Mouse (Mus musculus) frontal cortex, postnatal 25 days (tissue): Measurements from ENCODE around the gene Snhg11.

Source experiments
- DNase-seq, 2 experiments: peaks; one replicate each; pipeline ENCODE4 v3.0.0; 2022; ENCODE audit warnings: low spot score in 2 of 2

Gene Snhg11

GRCm38 (mm10) chr2:158375443-158376122 is at the start of gene Snhg11:
TSS of gene Snhg11 (plus strand) at chr2:158375638.
- peak; percentile 86 to 90 for DNase-seq

- no peak for DNase-seq
Observed at GRCm38 (mm10) chr2:158334356-158334755, 41.1 kb upstream of the Snhg11 start.

GRCm38 (mm10) chr2:158337698-158338097 is 37.7 kb upstream of the Snhg11 start:
- no peak for DNase-seq

GRCm38 (mm10) chr2:158339948-158340564 is 35.4 kb upstream of the Snhg11 start:
- peak; percentile 44 to 62 for DNase-seq

- DNase-seq: no peak
Observed at GRCm38 (mm10) chr2:158341324-158341723, 34.1 kb upstream of the Snhg11 start.

GRCm38 (mm10) chr2:158343495-158343894 is 31.9 kb upstream of the Snhg11 start:
- DNase-seq: no peak

GRCm38 (mm10) chr2:158346467-158346866 is 29.0 kb upstream of the Snhg11 start:
- DNase-seq: no peak

GRCm38 (mm10) chr2:158347868-158348267 is 27.6 kb upstream of the Snhg11 start:
- peak; percentile 51 to 67 for DNase-seq

GRCm38 (mm10) chr2:158352801-158353520 is 22.5 kb upstream of the Snhg11 start:
- no peak for DNase-seq

- DNase-seq: no peak
Observed at GRCm38 (mm10) chr2:158354348-158355114, 20.9 kb upstream of the Snhg11 start.

- no peak for DNase-seq
Observed at GRCm38 (mm10) chr2:158355238-158355637, 20.2 kb upstream of the Snhg11 start.

GRCm38 (mm10) chr2:158356121-158356520 is 19.3 kb upstream of the Snhg11 start:
- DNase-seq: no peak

GRCm38 (mm10) chr2:158359757-158360620 is 15.4 kb upstream of the Snhg11 start:
- no peak for DNase-seq

GRCm38 (mm10) chr2:158360873-158361677 is 14.4 kb upstream of the Snhg11 start:
- DNase-seq: peak; percentile 75 to 82

GRCm38 (mm10) chr2:158361678-158362320 is 13.6 kb upstream of the Snhg11 start:
- no peak for DNase-seq

GRCm38 (mm10) chr2:158364175-158364574 is 11.3 kb upstream of the Snhg11 start:
- no peak for DNase-seq

GRCm38 (mm10) chr2:158365099-158365850 is 10.2 kb upstream of the Snhg11 start:
- no peak for DNase-seq

GRCm38 (mm10) chr2:158367654-158368053 is 7.8 kb upstream of the Snhg11 start:
- no peak for DNase-seq

- DNase-seq: no peak
Observed at GRCm38 (mm10) chr2:158368313-158368712, 7.1 kb upstream of the Snhg11 start.
